Mouse (Mus musculus) embryonic facial prominence, embryonic 11.5 days (tissue): ENCODE results near the gene Palld. TPM values are rescaled to one million over a fixed set of nuclear protein-coding genes. Genes with fewer than 3 reads are reported as not detected.

Experiments
- ATAC-seq: fragments of 200-750 bp; cut with Nextera tagmentation; replicated peaks from 2 replicates; pipeline ENCODE4 v1.8.0; 2017; ENCODE audit warnings: low read depth; ENCODE audit not compliant: insufficient number of reproducible peaks, low FRiP score, low TSS enrichment
- DNase-seq: peaks from one replicate; pipeline ENCODE4 v3.0.0-alpha.2; 2015; ENCODE audit warnings: low spot score
- H3K27ac ChIP-seq: fragments of 300-500 bp; sonication (generic); replicated peaks from 2 replicates; pipeline ENCODE4 v1.5.1; 2014; ENCODE audit warnings: mild to moderate bottlenecking, low read depth, low read length, control low read depth
- H3K27me3 ChIP-seq: fragments of 300-500 bp; sonication (generic); 2 replicates; pipeline ENCODE4 v1.6.1; 2014; ENCODE audit warnings: mild to moderate bottlenecking, low read length, moderate library complexity, mixed read lengths; ENCODE audit not compliant: control insufficient read depth, insufficient read depth
- H3K36me3 ChIP-seq: fragments of 300-500 bp; sonication (generic); replicated peaks from 2 replicates; pipeline ENCODE4 v1.6.1; 2014; ENCODE audit warnings: low read depth, mild to moderate bottlenecking, low read length, moderate library complexity, mixed read lengths; ENCODE audit not compliant: control insufficient read depth, insufficient read depth
- H3K4me1 ChIP-seq: fragments of 300-500 bp; sonication (generic); 2 replicates; pipeline ENCODE4 v1.6.1; 2014; ENCODE audit warnings: low read length, mixed read lengths; ENCODE audit not compliant: control insufficient read depth, insufficient read depth
- H3K4me2 ChIP-seq: fragments of 300-500 bp; sonication (generic); 2 replicates; pipeline ENCODE4 v1.6.1; 2014; ENCODE audit warnings: low read depth, mild to moderate bottlenecking, control low read depth, low read length, moderate library complexity
- H3K4me3 ChIP-seq: fragments of 300-500 bp; sonication (generic); 2 replicates; pipeline ENCODE4 v1.5.1; 2014; ENCODE audit warnings: low read depth, low read length, control low read depth
- H3K9ac ChIP-seq: fragments of 300-500 bp; sonication (generic); replicated peaks from 2 replicates; pipeline ENCODE4 v1.6.1; 2014; ENCODE audit warnings: mild to moderate bottlenecking, control low read depth, low read length
- H3K9me3 ChIP-seq: fragments of 300-500 bp; sonication (generic); replicated peaks from 2 replicates; pipeline ENCODE4 v1.6.1; 2016; ENCODE audit warnings: mild to moderate bottlenecking, low read length, inconsistent platforms, mixed read lengths; ENCODE audit not compliant: control insufficient read depth
- WGBS: fragments of 180-500 bp; shearing (Covaris S2); extraction: QIAGEN DNeasy Blood & Tissue Kit; methylation state at CpG from one replicate; pipeline ENCODE4 v1.1.7; 2014; 5-methylcytosine and 5-hydroxymethylcytosine counted together
- polyA plus RNA-seq: library from polyadenylated mRNA; unstranded; fragments of >200 nt; fragmentation: Nextera tagmentation; extraction: Ambion mirVana; gene quantifications from 2 replicates; pipeline ENCODE4 v1.2.1, GENCODE M21; 2014

The Palld gene
- polyA plus RNA-seq, 1 experiment from 2014 or later = 52.4 TPM

GRCm38 (mm10) chr8:61462221-61462620 is 440.3 kb downstream of the Palld start:
- 72% methylated on average over 5 of the region's 5 CpGs for WGBS
- ATAC-seq (no peak), DNase-seq (no peak)
- Histone ChIP-seq H3K9me3 (no peaks in the 10 kb centered on the region), H3K4me2 (no peak overlapping the region), H3K27me3 (no peaks in the 10 kb centered on the region), H3K4me3 (no peak overlapping the region), H3K9ac (no peak overlapping the region), H3K27ac (no peak overlapping the region), H3K4me1 (no peaks in the 10 kb centered on the region), H3K36me3 (no peaks in the 10 kb centered on the region)

Other genes starting within 250 kb of the Palld start
- gene Ddx60, start 25.4 kb upstream of the Palld start, polyA plus RNA-seq = 0.11 and 0.18 TPM in 2 replicates
- not detected in 2 replicates for gene Anxa10, start 220.5 kb upstream of the Palld start, polyA plus RNA-seq